Mouse (Mus musculus) erythroblast, embryonic 14.5 days (primary cell): ENCODE measurements around the gene Rpl23a. TPM values are rescaled to one million over a fixed set of nuclear protein-coding genes. Genes with fewer than 3 reads are reported as not detected.
A peak's percentile ranks its signal among the peaks of the same experiment; 100 is the strongest.

Source experiments
- H3K27me3 ChIP-seq: 2 replicates; pipeline ENCODE4 v1.6.1; 2012; ENCODE audit warnings: inconsistent platforms; ENCODE audit not compliant: control insufficient read depth
- H3K36me3 ChIP-seq: 2 replicates; pipeline ENCODE4 v1.6.1; 2012; ENCODE audit warnings: mild to moderate bottlenecking, inconsistent platforms; ENCODE audit not compliant: control insufficient read depth
- H3K4me1 ChIP-seq: 2 replicates; pipeline ENCODE4 v1.6.1; 2012; ENCODE audit warnings: inconsistent platforms; ENCODE audit not compliant: control insufficient read depth
- H3K4me3 ChIP-seq: replicated peaks from 2 replicates; pipeline ENCODE3; 2012; ENCODE audit warnings: moderate library complexity, mild to moderate bottlenecking, inconsistent platforms
- H3K9me3 ChIP-seq: 2 replicates; pipeline ENCODE4 v1.6.1; 2012; ENCODE audit warnings: low read length, inconsistent platforms, mixed read lengths; ENCODE audit not compliant: control insufficient read depth
- GATA1 ChIP-seq: IDR thresholded peaks from 2 replicates; pipeline ENCODE4 v1.6.1; 2012; ENCODE audit warnings: low read length, inconsistent platforms, mixed read lengths
- TAL1 ChIP-seq: IDR thresholded peaks from 3 replicates; pipeline ENCODE4 v1.6.1; 2012; ENCODE audit warnings: low read length, inconsistent platforms, mixed read lengths
- polyA plus RNA-seq: library from polyadenylated mRNA; stranded (reverse); fragments of >175 nt; gene quantifications from 2 replicates; pipeline ENCODE4 v1.2.3, GENCODE M21; 2012

Gene Rpl23a
- polyA plus RNA-seq, 1 experiment, result 168 TPM

DNA sequence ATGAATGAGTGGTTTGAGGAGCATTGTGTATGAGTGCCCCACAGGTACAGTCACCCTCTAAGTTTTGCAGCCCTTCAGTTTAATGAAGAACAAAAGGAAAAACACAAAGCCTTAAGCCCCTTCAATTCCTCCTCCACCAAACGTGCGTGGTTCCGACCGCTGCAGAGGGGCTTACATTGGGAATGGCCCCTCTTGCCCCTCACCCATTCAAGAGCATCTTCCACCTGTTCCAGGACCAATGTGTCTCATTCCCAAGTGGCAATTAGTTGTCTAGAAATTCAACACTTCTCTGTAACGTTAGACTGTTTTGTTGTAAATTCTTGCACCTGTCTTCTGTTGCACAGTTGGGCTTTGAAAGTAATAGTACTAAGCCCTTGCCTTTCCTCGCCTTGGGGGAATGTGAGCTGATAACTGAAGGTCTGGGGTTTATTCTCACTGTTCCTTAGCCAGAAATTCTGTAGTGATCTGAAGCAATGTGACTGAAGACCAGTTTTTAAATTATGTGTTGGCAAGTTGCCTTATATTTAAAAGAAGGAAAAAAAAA, 27.2 kb downstream of the Rpl23a start:
- no peak for TF ChIP-seq GATA1
- no peak for TF ChIP-seq TAL1
- H3K27me3 ChIP-seq, result no peaks in the 10 kb centered on the region
- peaks cover 90% of the 10 kb centered on the region for H3K36me3 ChIP-seq
- no peaks in the 10 kb centered on the region for H3K9me3 ChIP-seq
- H3K4me1 ChIP-seq, result peaks cover 32% of the 10 kb centered on the region
- no peak overlapping the region for H3K4me3 ChIP-seq

DNA sequence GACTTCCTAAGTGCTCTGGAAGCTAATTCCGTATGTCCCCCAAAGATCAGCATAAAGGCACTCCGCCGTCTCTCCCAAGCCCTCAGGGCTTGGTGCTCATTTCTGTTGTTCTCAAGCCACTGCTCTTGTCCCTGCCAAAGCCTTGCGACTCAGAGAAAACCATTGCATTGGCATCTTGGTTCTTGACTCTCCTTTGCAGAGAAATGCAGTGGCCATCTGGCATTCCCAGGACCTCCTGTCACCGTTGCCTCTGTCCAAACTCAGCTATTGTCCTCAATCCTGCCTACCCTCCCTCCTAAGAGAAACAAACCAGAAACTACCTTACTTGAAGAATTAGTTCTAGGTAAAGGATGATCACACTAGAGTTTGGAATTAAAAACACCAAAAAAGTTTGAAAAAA, 27.7 kb downstream of the Rpl23a start:
- Histone ChIP-seq H3K27me3 (no peaks in the 10 kb centered on the region), H3K4me1 (peaks cover 27% of the 10 kb centered on the region), H3K9me3 (no peaks in the 10 kb centered on the region), H3K36me3 (peaks cover 87% of the 10 kb centered on the region), H3K4me3 (no peak overlapping the region)
- TF ChIP-seq GATA1 (no peak), TAL1 (no peak)

DNA sequence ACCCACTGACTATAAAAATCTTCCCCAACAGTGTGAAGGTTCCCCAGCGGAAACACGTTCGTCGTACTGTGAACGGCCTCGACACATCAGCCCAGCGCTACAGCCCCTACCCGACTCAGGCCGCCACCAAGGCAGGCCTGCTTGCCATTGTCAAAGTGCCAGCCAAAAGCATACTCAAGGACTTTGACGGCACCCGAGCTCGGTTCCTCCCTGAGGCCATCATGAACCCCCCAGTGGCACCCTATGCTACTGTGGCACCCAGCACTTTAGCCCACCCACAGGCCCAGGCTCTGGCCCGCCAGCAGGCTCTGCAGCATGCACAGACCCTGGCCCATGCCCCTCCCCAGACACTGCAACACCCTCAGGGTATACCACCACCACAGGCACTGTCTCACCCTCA, 29.6 kb downstream of the Rpl23a start:
- H3K27me3 ChIP-seq, result no peaks in the 10 kb centered on the region
- H3K4me3 ChIP-seq, result no peak overlapping the region

DNA sequence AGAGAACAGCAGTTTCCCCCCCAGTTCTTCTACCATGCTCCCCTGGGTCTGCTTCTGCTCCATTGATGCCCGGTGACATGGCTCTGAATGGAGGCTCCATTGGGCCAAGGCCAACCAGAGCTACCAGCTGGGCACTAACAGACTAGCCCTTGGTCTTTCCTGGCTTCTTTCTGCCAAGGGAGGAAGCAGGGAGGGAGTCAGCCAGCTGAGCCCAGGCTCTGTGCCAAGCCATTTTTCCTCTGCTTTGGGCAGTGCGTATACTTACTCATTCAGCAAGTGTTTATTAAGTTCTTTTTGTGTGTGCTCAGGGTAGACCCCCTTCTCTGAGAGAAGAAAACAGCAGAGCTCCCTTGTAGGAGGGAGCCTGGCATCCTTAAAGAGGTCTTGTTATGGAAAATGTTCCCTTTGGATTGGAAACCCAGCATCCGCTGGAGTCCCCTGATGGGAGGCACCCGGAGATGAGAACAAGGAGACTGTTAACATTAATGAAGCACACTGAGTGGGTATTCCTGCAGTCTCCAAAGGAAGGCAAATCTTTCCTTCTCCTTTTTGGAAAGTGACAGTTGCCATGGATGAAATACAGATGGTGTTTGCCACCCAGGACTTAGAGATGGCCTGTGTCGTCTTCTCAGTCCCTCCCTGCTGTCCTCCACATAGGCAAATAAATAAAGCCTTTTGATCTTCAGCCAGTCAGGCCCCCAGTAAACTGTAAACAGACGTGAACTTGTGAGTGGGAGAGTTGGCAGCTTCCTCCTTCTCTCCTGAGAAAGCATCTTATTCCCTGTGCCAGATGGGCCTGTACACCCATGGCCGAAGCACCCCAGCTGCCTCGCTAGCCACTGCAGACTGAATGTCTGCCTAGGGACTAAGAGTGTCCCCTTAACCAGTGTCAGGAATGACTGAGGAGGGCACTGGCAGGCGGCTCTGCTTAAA, 30.8 kb downstream of the Rpl23a start:
- Histone ChIP-seq H3K27me3 (no peaks in the 10 kb centered on the region), H3K36me3 (peaks cover 71% of the 10 kb centered on the region), H3K4me3 (no peak overlapping the region), H3K4me1 (peaks cover 7% of the 10 kb centered on the region), H3K9me3 (no peaks in the 10 kb centered on the region)
- TF ChIP-seq TAL1 (no peak), GATA1 (no peak)

More for the DNA sequence above, 29.6 kb downstream of the Rpl23a start:
- Histone ChIP-seq H3K9me3 (no peaks in the 10 kb centered on the region), H3K36me3 (peaks cover 76% of the 10 kb centered on the region), H3K4me1 (peaks cover 8% of the 10 kb centered on the region)
- TF ChIP-seq TAL1 (no peak), GATA1 (no peak)

DNA sequence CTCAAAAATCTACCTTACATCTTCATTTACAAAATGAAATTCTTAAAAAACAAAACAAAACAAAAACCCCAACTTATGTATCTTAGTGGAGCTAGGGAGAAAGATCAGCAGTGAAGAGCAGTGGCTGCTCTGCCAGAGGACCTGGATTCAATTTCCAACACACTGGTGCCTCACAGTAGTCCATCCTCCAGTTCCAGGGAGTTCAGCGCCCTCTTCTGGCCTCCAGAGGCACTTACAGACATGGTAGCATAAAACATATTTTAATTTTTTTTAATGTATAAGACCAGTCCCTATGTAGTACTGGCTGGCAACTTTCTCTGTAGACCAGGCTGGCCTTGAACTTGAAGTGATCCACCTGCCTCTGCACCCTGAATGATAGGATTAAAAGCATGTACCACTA, 32.2 kb downstream of the Rpl23a start:
- Histone ChIP-seq H3K27me3 (no peaks in the 10 kb centered on the region), H3K4me3 (no peak overlapping the region), H3K36me3 (peaks cover 63% of the 10 kb centered on the region), H3K9me3 (no peaks in the 10 kb centered on the region), H3K4me1 (peaks cover 5% of the 10 kb centered on the region)
- TF ChIP-seq GATA1 (no peak), TAL1 (no peak)

DNA sequence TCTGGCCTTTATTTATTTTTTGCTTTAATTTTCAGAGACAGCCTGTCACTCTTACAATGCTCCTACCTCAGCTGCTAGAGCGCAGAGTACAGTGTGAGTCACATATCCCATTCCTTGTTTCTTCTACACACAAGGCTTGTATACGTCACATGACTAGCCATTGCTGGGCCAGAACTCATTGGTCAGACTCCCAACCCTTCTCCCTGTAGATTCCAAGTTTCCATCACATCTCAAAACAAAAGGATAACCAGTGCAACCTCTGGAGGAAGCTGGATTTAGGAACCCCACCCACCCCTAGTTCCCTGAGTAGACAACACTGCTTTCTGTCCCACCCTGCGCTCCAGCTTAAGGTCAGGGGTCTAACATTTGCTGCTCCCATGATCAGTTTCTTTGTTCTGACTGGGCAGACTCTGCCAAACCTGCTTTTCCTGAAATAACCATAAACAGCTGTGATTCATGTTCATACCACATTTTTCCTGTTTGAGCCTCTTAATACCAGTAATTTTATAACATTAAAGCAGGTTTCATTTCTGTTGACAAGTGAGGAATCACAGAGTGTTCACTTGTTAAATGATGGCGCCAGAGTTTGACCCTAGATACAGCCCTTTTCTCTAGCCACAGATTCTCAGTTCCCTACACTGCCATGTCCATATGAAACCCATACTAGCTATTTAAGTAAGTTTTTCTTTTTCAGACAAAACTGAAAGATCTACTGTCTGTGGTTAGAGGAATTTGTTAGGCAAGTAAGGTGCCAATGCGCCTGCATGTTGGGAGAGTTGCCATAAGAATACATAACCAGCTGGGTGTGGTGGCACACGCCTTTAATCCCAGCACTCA, 36.5 kb downstream of the Rpl23a start:
- H3K4me3 ChIP-seq, result no peak overlapping the region
- no peaks in the 10 kb centered on the region for H3K27me3 ChIP-seq
- TF ChIP-seq GATA1 (no peak), TAL1 (no peak)
- H3K36me3 ChIP-seq, result peaks cover 47% of the 10 kb centered on the region
- H3K9me3 ChIP-seq, result no peaks in the 10 kb centered on the region
- H3K4me1 ChIP-seq, result peaks cover 13% of the 10 kb centered on the region

DNA sequence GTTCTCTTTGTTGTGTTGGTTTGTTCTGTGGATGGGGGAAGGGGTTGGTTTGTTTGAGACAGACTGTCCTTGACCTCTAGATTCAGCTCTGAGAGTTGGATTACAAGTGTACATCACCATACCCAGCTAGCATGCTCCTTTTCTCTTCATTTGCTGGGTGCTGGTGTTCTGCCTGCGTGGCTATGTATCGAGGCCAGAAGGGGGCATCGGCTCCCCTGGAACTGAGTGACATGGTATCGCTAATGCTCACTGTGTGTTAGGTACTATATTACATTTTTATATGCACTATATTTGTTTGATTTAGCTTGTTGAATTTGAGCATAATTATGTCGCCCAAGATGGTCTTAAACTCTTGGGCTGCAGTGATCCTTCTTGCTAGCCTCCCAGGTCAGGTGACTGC, 37.2 kb downstream of the Rpl23a start:
- H3K4me3 ChIP-seq, result no peak overlapping the region
- TF ChIP-seq TAL1, result no peak
- TF ChIP-seq GATA1, result no peak

DNA sequence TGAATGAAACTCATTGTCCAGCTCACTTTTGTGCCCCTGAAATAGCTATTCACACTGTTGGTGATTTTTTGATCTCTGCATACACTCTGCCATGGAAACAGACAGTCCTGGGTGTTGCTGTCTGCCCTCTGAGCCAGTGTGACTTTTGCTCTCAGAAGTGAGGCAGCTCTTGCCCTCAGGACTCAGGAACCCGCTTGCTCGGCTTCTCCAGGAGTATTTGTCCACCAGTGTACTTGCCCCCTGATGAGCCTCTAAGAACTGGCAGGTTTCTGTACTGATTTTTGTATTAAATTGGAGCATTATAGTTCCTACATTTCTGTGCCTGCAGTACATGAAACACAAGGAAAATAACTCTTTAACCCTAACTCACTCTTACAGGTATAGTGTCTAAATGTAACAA, 39.9 kb downstream of the Rpl23a start:
- H3K4me1 ChIP-seq, result peaks cover 36% of the 10 kb centered on the region
- H3K27me3 ChIP-seq, result no peaks in the 10 kb centered on the region
- TF ChIP-seq TAL1 (no peak), GATA1 (no peak)
- H3K4me3 ChIP-seq, result no peak overlapping the region
- peaks cover 37% of the 10 kb centered on the region for H3K36me3 ChIP-seq
- H3K9me3 ChIP-seq, result no peaks in the 10 kb centered on the region

More for the DNA sequence above, 37.2 kb downstream of the Rpl23a start:
- Histone ChIP-seq H3K36me3 (peaks cover 47% of the 10 kb centered on the region), H3K9me3 (no peaks in the 10 kb centered on the region), H3K27me3 (no peaks in the 10 kb centered on the region), H3K4me1 (peaks cover 20% of the 10 kb centered on the region)

DNA sequence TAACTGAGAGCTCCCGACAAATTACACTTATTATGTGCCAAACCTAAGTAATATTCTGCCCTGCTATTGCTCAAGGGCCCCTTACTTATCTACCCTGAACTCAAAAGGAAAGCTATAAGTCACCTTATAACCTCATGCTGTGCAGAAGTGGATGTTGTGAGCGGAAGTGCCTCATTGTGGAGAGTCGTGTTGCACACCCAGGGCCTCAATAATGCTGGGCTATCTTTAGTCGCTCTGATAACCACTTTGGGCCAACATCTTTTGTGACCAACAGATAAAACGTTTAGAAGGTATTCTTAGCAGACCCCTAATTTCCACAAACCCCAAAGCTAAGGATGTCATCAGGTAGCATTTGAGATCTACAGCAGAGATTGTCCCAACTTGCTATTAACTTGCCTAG, 42.7 kb downstream of the Rpl23a start:
- peaks cover 34% of the 10 kb centered on the region for H3K4me1 ChIP-seq
- H3K9me3 ChIP-seq, result no peaks in the 10 kb centered on the region
- no peaks in the 10 kb centered on the region for H3K27me3 ChIP-seq
- peak; percentile 52; the same call in 1 of the 2 replicates for TF ChIP-seq GATA1
- no peak for TF ChIP-seq TAL1
- H3K36me3 ChIP-seq, result peaks cover 23% of the 10 kb centered on the region
- no peak overlapping the region for H3K4me3 ChIP-seq
